Mouse (Mus musculus) erythroblast, embryonic 14.5 days (primary cell): Measurements from ENCODE around the gene C87436.

ENCODE experiments used
- GATA1 ChIP-seq: IDR thresholded peaks from 2 replicates; pipeline ENCODE4 v1.6.1; 2012; ENCODE audit warnings: low read length, inconsistent platforms, mixed read lengths
- TAL1 ChIP-seq: IDR thresholded peaks from 3 replicates; pipeline ENCODE4 v1.6.1; 2012; ENCODE audit warnings: low read length, inconsistent platforms, mixed read lengths

- TF ChIP-seq TAL1 (no peak), GATA1 (no peak)
These were observed 68.1 kb downstream of the C87436 start for GRCm38 (mm10) chr6:86506309-86506708.
